ENCODE assay signal across 9 mouse cellular contexts in the genomic region with DNA sequence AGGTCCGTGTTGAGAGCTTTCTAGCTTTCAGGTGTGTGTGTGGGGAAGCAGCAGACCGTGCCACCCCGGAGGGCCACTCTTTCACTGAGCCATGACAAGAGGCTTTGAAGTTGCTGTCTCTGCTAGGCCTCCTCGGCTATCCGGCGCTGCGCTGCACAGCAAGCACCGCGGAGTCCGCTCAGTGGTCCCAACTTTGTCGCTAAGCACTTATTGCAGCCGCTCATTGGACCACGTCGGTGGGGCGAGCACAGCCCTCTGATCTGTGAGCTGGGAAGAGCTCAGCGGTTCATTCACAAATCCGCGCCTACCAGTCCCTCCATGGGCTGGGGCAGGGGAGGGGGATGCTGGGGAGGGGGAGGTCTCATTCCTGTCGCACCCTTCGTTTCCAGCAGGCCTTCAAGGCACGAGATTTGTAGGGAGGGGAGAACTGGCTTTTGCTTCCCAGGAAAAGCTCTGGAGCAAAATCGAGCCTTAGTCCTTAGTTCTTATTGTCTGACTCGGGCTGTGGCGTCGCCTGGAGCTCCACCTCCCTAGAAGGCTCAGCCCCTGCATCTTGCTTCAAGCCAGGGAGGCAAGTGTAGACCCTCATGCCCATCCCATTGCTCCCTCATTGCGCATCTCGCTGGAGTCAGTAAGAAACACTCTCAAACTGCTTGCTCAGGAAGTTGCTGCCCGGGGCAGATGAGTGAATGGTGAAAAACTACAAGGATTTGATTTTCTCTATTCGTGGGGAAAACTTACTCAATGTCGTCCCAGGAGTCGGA. TPM values are rescaled to one million over a fixed set of nuclear protein-coding genes. Genes with fewer than 3 reads are reported as not detected.
DNase-seq lines count a peak whose midpoint lies in the region; ATAC-seq and TF ChIP-seq lines count a peak whose summit lies in the region.
"Had no signal": no experiment of that assay in that cellular context is flagged by ENCODE, and none has a peak within 500 bp of the region (broad histone marks: within the 10 kb centered on the region; RNA-seq: fewer than 3 reads in every experiment).

No protein-coding gene starts in this region.

- no peaks in the 10 kb centered on the region for H3K9me3 ChIP-seq in heart, postnatal 0 days (replicated peaks; ENCODE audit: control insufficient read depth, low read length)
- H3K9me3 ChIP-seq in forebrain, embryonic 16.5 days (ENCODE audit: control insufficient read depth, low read length): no peaks in the 10 kb centered on the region
- no peaks in the 10 kb centered on the region for H3K9me3 ChIP-seq in midbrain, embryonic 11.5 days (ENCODE audit: control insufficient read depth, low read length)

- no peaks in the 10 kb centered on the region for H3K36me3 ChIP-seq in heart, postnatal 0 days (replicated peaks; ENCODE audit: control insufficient read depth, insufficient read depth, low read length)
- H3K36me3 ChIP-seq in forebrain, embryonic 16.5 days (ENCODE audit: control insufficient read depth, insufficient read depth): no peaks in the 10 kb centered on the region
- H3K36me3 ChIP-seq in midbrain, embryonic 11.5 days (ENCODE audit: control insufficient read depth, insufficient read depth, low read length): no peaks in the 10 kb centered on the region

- peaks cover 93% of the 10 kb centered on the region for H3K27me3 ChIP-seq in heart, postnatal 0 days (ENCODE audit: control insufficient read depth, insufficient read depth, low read length)
- peaks cover 83% of the 10 kb centered on the region for H3K27me3 ChIP-seq in forebrain, embryonic 16.5 days (replicated peaks; ENCODE audit: control insufficient read depth, insufficient read depth, low read length)
- peaks cover 69% of the 10 kb centered on the region for H3K27me3 ChIP-seq in midbrain, embryonic 11.5 days (ENCODE audit: control insufficient read depth, insufficient read depth, low read length)

- under 1% methylated on average over 31 of the region's 31 CpGs for WGBS in heart, postnatal 0 days
- under 1% methylated on average over 31 of the region's 31 CpGs for WGBS in forebrain, embryonic 16.5 days
- under 1% methylated on average over 31 of the region's 31 CpGs for WGBS in midbrain, embryonic 11.5 days

- H3K9ac ChIP-seq in heart, postnatal 0 days (replicated peaks; ENCODE audit: low read depth, low read length): no peak overlapping the region
- H3K9ac ChIP-seq in forebrain, embryonic 16.5 days (replicated peaks; ENCODE audit: low read depth, low read length): no peak overlapping the region
- peak overlapping the region; percentile 63 for H3K9ac ChIP-seq in midbrain, embryonic 11.5 days (ENCODE audit: low read length)

- no peak for ATAC-seq in heart, postnatal 0 days (ENCODE audit: insufficient read depth, low read depth)
- ATAC-seq in forebrain, embryonic 16.5 days: peak; percentile 53
- peak; percentile 90 for ATAC-seq in midbrain, embryonic 11.5 days (ENCODE audit: low FRiP score)

- TF ChIP-seq EP300 in heart, postnatal 0 days (IDR thresholded peaks at IDR 0.05; ENCODE audit: low read depth): no peak

- no peak overlapping the region for H3K4me2 ChIP-seq in heart, postnatal 0 days (ENCODE audit: low read depth, low read length)
- H3K4me2 ChIP-seq in forebrain, embryonic 16.5 days (ENCODE audit: low read length): no peak overlapping the region
- peak overlapping the region; percentile 46 for H3K4me2 ChIP-seq in midbrain, embryonic 11.5 days

- H3K27ac ChIP-seq in heart, postnatal 0 days (ENCODE audit: low read depth): no peak overlapping the region
- no peak overlapping the region for H3K27ac ChIP-seq in forebrain, embryonic 16.5 days (ENCODE audit: low read length)
- peak overlapping the region; percentile 86 for H3K27ac ChIP-seq in midbrain, embryonic 11.5 days (ENCODE audit: low read depth, low read length)

- DNase-seq in heart, postnatal 0 days (ENCODE audit: low spot score): no peak
- no peak for DNase-seq in heart, adult 9 months (ENCODE audit: low spot score in 2 of 2)
- DNase-seq in embryo, embryonic 10 days (ENCODE audit: low spot score): peak; percentile 82
- peak; percentile 96 for DNase-seq in midbrain, embryonic 11.5 days (ENCODE audit: low spot score, missing footprints)
- DNase-seq in left cerebral cortex, postnatal 14 days (ENCODE audit: low spot score in 2 of 2): no peak
- no peak for DNase-seq in lung, postnatal 14 days
- DNase-seq in adrenal gland, postnatal 25 days: no peak
- DNase-seq: lung, postnatal 10 days had no signal

- H3K4me1 ChIP-seq in heart, postnatal 0 days (ENCODE audit: control insufficient read depth, insufficient read depth): no peaks in the 10 kb centered on the region
- H3K4me1 ChIP-seq in forebrain, embryonic 16.5 days (replicated peaks; ENCODE audit: control insufficient read depth, insufficient read depth, low read length): peaks cover 9% of the 10 kb centered on the region; the same call in 1 of the 2 replicates
- H3K4me1 ChIP-seq in midbrain, embryonic 11.5 days (ENCODE audit: control insufficient read depth, insufficient read depth, low read length): peaks cover 31% of the 10 kb centered on the region

- H3K4me3 ChIP-seq in heart, postnatal 0 days (ENCODE audit: low read depth, low read length): peak overlapping the region; percentile 12; the same call in 1 of the 2 replicates
- H3K4me3 ChIP-seq in forebrain, embryonic 16.5 days (replicated peaks; ENCODE audit: low read length): no peak overlapping the region
- peak overlapping the region; percentile 26 for H3K4me3 ChIP-seq in midbrain, embryonic 11.5 days (ENCODE audit: low read depth, low read length)

- intact Hi-C loops in left cerebral cortex, postnatal 14 days (cut with DNase I): no loop called here

- no peak for TF ChIP-seq CTCF in heart, postnatal 0 days (IDR thresholded peaks at IDR 0.05; ENCODE audit: low read depth)

RNA-seq across cellular contexts. Expression of gene En2, which starts 7.0 kb away (rescaled TPM):
- not detected in 2 replicates for total RNA-seq in heart, postnatal 0 days (2014; rRNA removed; ENCODE audit: low replicate concordance)
- not detected in 2 replicates for polyA plus RNA-seq in heart, postnatal 0 days (2015; fragmentation: Nextera tagmentation; extraction: Ambion mirVana)
- not detected in 2 replicates for polyA plus RNA-seq in forebrain, embryonic 16.5 days (2015; fragmentation: Nextera tagmentation; extraction: Ambion mirVana)
- 2.4 and 2.9 TPM in 2 replicates for polyA plus RNA-seq in midbrain, embryonic 11.5 days (2014; fragmentation: Nextera tagmentation; extraction: Ambion mirVana)
- under 1 TPM; 0.13 to 0.44 TPM for total RNA-seq in left cerebral cortex, postnatal 14 days (2021)
- 0.24 TPM in 2 replicates for total RNA-seq in adrenal gland, postnatal 25 days (2021)

Comparison
In these comparisons a context has a peak if more than half of its experiments do, and no peak if none do; other contexts are left out.
1. DNase-seq: peak in embryo, embryonic 10 days (single experiment) and midbrain, embryonic 11.5 days (single experiment); none in heart, postnatal 0 days (single experiment), heart, adult 9 months (0 of 2), left cerebral cortex, postnatal 14 days (0 of 2), lung, postnatal 14 days (single experiment) and adrenal gland, postnatal 25 days (single experiment).